Comparison of ENCODE assay signal across 9 mouse cellular contexts in the genomic region with DNA sequence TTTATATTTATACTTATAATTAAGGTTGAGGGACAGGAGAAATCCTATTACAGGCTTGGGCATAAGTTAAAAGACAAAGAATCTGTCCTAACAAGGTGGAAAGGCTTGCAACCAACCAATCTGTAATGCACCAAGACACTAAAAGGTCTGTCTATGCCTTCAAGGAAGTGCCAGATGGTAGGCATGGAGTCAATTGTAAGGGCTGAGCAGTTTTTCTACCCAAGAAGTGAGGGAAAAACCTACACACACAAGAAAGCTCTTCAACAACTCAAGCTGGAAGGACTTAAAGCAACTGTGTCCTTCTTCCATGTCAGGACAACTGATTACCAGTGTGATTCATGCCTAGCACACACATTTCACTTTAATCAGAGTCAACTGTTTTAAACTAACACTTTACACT. TPM values are rescaled to one million over a fixed set of nuclear protein-coding genes. Genes with fewer than 3 reads are reported as not detected.
A peak's percentile ranks its signal among the peaks of the same experiment; 100 is the strongest.
DNase-seq lines count a peak whose midpoint lies in the region; ATAC-seq and TF ChIP-seq lines count a peak whose summit lies in the region.
"Had no signal": no experiment of that assay in that cellular context is flagged by ENCODE, and none has a peak within 500 bp of the region (broad histone marks: within the 10 kb centered on the region; RNA-seq: fewer than 3 reads in every experiment).

No protein-coding gene starts in this region.

- H3K27ac ChIP-seq in heart, embryonic 15.5 days = no peak overlapping the region
- no peak overlapping the region for H3K27ac ChIP-seq in hindbrain, embryonic 13.5 days
- no peak overlapping the region for H3K27ac ChIP-seq in midbrain, embryonic 11.5 days (ENCODE audit: low read depth, low read length)

- TF ChIP-seq CTCF in brain, embryonic 14.5 days (IDR thresholded peaks at IDR 0.05; ENCODE audit: borderline replicate concordance, extremely low read depth, insufficient read depth, insufficient read length) = no peak

- no peaks in the 10 kb centered on the region for H3K9me3 ChIP-seq in heart, embryonic 15.5 days (replicated peaks)
- H3K9me3 ChIP-seq in hindbrain, embryonic 13.5 days = no peaks in the 10 kb centered on the region
- no peaks in the 10 kb centered on the region for H3K9me3 ChIP-seq in midbrain, embryonic 11.5 days (ENCODE audit: control insufficient read depth, low read length)

- peaks cover 31% of the 10 kb centered on the region for H3K4me1 ChIP-seq in heart, embryonic 15.5 days (replicated peaks)
- peaks cover 27% of the 10 kb centered on the region for H3K4me1 ChIP-seq in hindbrain, embryonic 13.5 days (replicated peaks)
- H3K4me1 ChIP-seq in midbrain, embryonic 11.5 days (ENCODE audit: control insufficient read depth, insufficient read depth, low read length) = peaks cover 14% of the 10 kb centered on the region

- no peak for DNase-seq in heart, adult 8-10 months (ENCODE audit: low spot score)
- peak; percentile 58 for DNase-seq in brain, embryonic 14.5 days (ENCODE audit: low read depth)
- no peak for DNase-seq in midbrain, embryonic 11.5 days (ENCODE audit: low spot score, missing footprints)
- DNase-seq in testis, postnatal 10 days (ENCODE audit: low spot score) = no peak
- no peak for DNase-seq in cerebellum, postnatal 36 days
- no peak for DNase-seq in layer of hippocampus, adult 9-10 months (ENCODE audit: low spot score)
- DNase-seq: cerebellum, adult 9-10 months had no signal

- no peak overlapping the region for H3K9ac ChIP-seq in heart, embryonic 15.5 days
- H3K9ac ChIP-seq in hindbrain, embryonic 13.5 days = peak overlapping the region; percentile 60; the same call in 1 of the 2 replicates
- peak overlapping the region; percentile 48 for H3K9ac ChIP-seq in midbrain, embryonic 11.5 days (ENCODE audit: low read length)

- H3K36me3 ChIP-seq in heart, embryonic 15.5 days = no peaks in the 10 kb centered on the region
- H3K36me3 ChIP-seq in hindbrain, embryonic 13.5 days = 0 out of 2 replicates have a peak, but pooled peaks cover 2% of the 10 kb centered on the region
- H3K36me3 ChIP-seq in midbrain, embryonic 11.5 days (ENCODE audit: control insufficient read depth, insufficient read depth, low read length) = no peaks in the 10 kb centered on the region

- no peaks in the 10 kb centered on the region for H3K27me3 ChIP-seq in heart, embryonic 15.5 days
- H3K27me3 ChIP-seq in hindbrain, embryonic 13.5 days = no peaks in the 10 kb centered on the region
- no peaks in the 10 kb centered on the region for H3K27me3 ChIP-seq in midbrain, embryonic 11.5 days (ENCODE audit: control insufficient read depth, insufficient read depth, low read length)

- no peak for ATAC-seq in heart, embryonic 15.5 days (replicated peaks; ENCODE audit: insufficient number of reproducible peaks, insufficient read depth, low FRiP score, low read depth)
- no peak for ATAC-seq in hindbrain, embryonic 13.5 days (ENCODE audit: low FRiP score)
- ATAC-seq in midbrain, embryonic 11.5 days (ENCODE audit: low FRiP score) = no peak

- 0 out of 2 replicates have a peak overlapping the region, but pooled peaks have one; percentile 6 for H3K4me3 ChIP-seq in heart, embryonic 15.5 days
- H3K4me3 ChIP-seq in hindbrain, embryonic 13.5 days = peak overlapping the region; percentile 93
- peak overlapping the region; percentile 94 for H3K4me3 ChIP-seq in midbrain, embryonic 11.5 days (ENCODE audit: low read depth, low read length)

- H3K4me2 ChIP-seq in heart, embryonic 15.5 days = peak overlapping the region; percentile 40
- peak overlapping the region; percentile 72 for H3K4me2 ChIP-seq in hindbrain, embryonic 13.5 days
- H3K4me2 ChIP-seq in midbrain, embryonic 11.5 days = peak overlapping the region; percentile 52

- TF ChIP-seq POLR2A in brain, embryonic 14.5 days (IDR thresholded peaks at IDR 0.05; ENCODE audit: borderline replicate concordance, extremely low read depth, insufficient read depth, insufficient read length, poor library complexity, severe bottlenecking) = no peak

RNA-seq across cellular contexts. Expression of a gene that starts 3.4 kb away (rescaled TPM):
- 42.9 and 44.4 TPM in 2 replicates for polyA plus RNA-seq in heart, embryonic 15.5 days (2015; fragmentation: Nextera tagmentation; extraction: Ambion mirVana)
- total RNA-seq in heart, adult 8-10 months (2022) = 10 to 100 TPM; 12.8 to 23.1 (median 19.4) TPM
- 241 and 264 TPM in 2 replicates for polyA plus RNA-seq in brain, embryonic 14.5 days (2012; rRNA removed)
- polyA plus RNA-seq in hindbrain, embryonic 13.5 days (2015; fragmentation: Nextera tagmentation; extraction: Ambion mirVana) = 285 and 294 TPM in 2 replicates
- 399 and 416 TPM in 2 replicates for polyA plus RNA-seq in midbrain, embryonic 11.5 days (2014; fragmentation: Nextera tagmentation; extraction: Ambion mirVana)

Comparison
In these comparisons a context has a peak if more than half of its experiments do, and no peak if none do; other contexts are left out.
1. H3K4me3 ChIP-seq: peak in every context shown above with its lines; median percentile 94 in midbrain, embryonic 11.5 days; 93 in hindbrain, embryonic 13.5 days; 6 in heart, embryonic 15.5 days.